Mouse (Mus musculus) hematopoietic multipotent progenitor cell, adult 10-12 weeks (in vitro differentiated cells): ENCODE measurements around the gene Spata22. TPM values are rescaled to one million over a fixed set of nuclear protein-coding genes. Genes with fewer than 3 reads are reported as not detected.

ENCODE experiments used
- polyA plus RNA-seq: library from polyadenylated mRNA; stranded (reverse); fragments of >175 nt; gene quantifications from 2 replicates; pipeline ENCODE4 v1.2.3, GENCODE M21; 2012; ENCODE audit warnings: low replicate concordance

Spata22 gene
- polyA plus RNA-seq: not detected in 2 replicates

DNA sequence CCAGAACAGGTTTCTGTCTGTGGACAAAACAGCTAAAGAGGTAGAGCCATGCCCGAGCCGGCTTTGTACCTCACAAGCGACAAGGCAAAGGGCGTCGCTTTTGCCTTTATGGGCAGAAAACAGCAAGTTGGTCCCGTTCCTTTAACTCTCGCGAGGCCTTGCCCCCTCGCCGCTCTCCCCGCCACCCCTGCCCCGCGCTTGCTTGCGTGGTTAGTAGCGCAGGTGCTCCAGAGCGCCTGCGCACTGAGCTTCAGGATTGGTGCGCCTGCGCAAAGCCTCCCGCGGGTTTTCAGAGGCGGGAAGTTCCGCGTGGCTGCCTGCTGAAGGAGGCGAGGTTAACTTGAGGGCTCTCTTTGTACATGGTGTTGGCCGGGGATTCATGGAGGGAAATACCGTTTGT is at the start of gene Spata22, which contains the start of the genes Aspa and Gm49340:
Gene Spata22, plus strand, starts transcription at position 300 of the 400 bp plus-strand sequence.
Gene Aspa, minus strand, starts transcription at position 155 of the 400 bp plus-strand sequence.
Gene Gm49340, plus strand, starts transcription at position 300 of the 400 bp plus-strand sequence.

DNA sequence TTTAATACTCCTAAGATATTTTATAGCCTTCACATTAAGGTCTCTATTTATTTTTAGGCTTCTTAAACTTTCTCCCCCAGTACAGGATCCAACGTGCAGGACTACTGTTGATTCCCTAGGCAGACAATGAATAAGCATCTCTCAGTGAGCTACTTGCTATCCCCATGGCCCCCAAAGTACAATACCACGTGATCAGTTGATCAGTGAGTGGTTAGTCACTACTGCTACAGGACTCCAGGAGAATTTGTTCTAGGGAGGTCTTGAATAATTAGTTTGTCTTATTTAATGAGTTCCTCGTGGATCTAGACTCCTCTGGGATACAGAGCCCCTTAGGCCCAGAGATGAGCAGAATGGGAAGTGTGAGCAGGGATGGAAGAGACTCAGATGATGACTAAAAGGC is 20.9 kb downstream of the Spata22 start, which contains the start of gene Olfr20:
Gene Olfr20, plus strand, starts transcription at position 301 of the 400 bp plus-strand sequence.

DNA sequence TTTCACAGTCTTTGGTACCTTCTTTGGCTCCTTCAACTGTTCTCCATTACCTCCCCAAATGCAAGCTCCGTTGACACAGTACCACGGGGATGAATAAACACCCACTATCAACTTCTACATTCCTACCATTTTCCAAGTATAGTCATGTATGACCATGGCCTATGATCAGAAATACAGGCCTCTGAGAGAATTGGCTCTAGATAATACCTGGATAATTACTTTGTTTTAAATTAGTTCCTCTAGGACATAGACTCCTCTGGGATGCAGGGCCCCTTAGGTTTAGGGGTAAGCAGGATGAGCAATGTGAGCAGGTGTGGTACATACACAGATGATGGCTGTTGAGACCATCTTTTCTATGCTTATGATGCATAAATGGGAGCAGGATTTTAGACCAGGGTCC is 41.4 kb downstream of the Spata22 start, which contains the start of gene Olfr376:
Gene Olfr376, plus strand, starts transcription at position 301 of the 400 bp plus-strand sequence.

Other genes with a start within 250 kb of the Spata22 start
- 2.7 and 4.2 TPM in 2 replicates for gene Itgae, start 239.2 kb upstream of the Spata22 start, polyA plus RNA-seq
- gene Haspin, start 191.4 kb upstream of the Spata22 start, polyA plus RNA-seq: 5.5 and 8.6 TPM in 2 replicates
- 0.06 and 0.07 TPM in 2 replicates for gene P2rx5, start 169.3 kb upstream of the Spata22 start, polyA plus RNA-seq
- 149 and 201 TPM in 2 replicates for gene Emc6, start 152.7 kb upstream of the Spata22 start, polyA plus RNA-seq
- 3.0 and 9.9 TPM in 2 replicates for gene Tax1bp3, start 152.7 kb upstream of the Spata22 start, polyA plus RNA-seq
- 2.1 and 10.2 TPM in 2 replicates for gene Ctns, start 130.7 kb upstream of the Spata22 start, polyA plus RNA-seq
- gene Shpk, start 130.3 kb upstream of the Spata22 start, polyA plus RNA-seq: 1.7 and 1.9 TPM in 2 replicates
- not detected in 2 replicates for gene Trpv1, start 95.4 kb upstream of the Spata22 start, polyA plus RNA-seq
- gene Trpv3, start 62.4 kb upstream of the Spata22 start, polyA plus RNA-seq: not detected in 2 replicates
- gene Aspa, start 145 bp upstream of the Spata22 start, polyA plus RNA-seq: 0.11 TPM in 1 of 2 replicates, not detected in the other
- not detected in 2 replicates for gene Gm49340, start within 50 bp of the Spata22 start, polyA plus RNA-seq
- gene Olfr20, start 21.0 kb downstream of the Spata22 start, polyA plus RNA-seq: not detected in 2 replicates
- not detected in 2 replicates for gene Olfr376, start 41.5 kb downstream of the Spata22 start, polyA plus RNA-seq
- not detected in 2 replicates for gene Olfr1, start 69.9 kb downstream of the Spata22 start, polyA plus RNA-seq
- not detected in 2 replicates for gene Olfr378, start 98.7 kb downstream of the Spata22 start, polyA plus RNA-seq
- gene Olfr380, start 127.8 kb downstream of the Spata22 start, polyA plus RNA-seq: 0.15 TPM in 1 of 2 replicates, not detected in the other
- not detected in 2 replicates for gene Olfr381, start 161.9 kb downstream of the Spata22 start, polyA plus RNA-seq
- not detected in 2 replicates for gene Olfr382, start 187.5 kb downstream of the Spata22 start, polyA plus RNA-seq